Mouse (Mus musculus): ENCODE measurements around the gene Zbtb43.

Zbtb43 gene

GRCm38 (mm10) chr2:33468466-33469097, at the start of gene Zbtb43:
Zbtb43 (minus strand) TSS chr2:33468559.
- peak; percentile 97 for DNase-seq (ENCODE audit: low read depth, low spot score)

DNA sequence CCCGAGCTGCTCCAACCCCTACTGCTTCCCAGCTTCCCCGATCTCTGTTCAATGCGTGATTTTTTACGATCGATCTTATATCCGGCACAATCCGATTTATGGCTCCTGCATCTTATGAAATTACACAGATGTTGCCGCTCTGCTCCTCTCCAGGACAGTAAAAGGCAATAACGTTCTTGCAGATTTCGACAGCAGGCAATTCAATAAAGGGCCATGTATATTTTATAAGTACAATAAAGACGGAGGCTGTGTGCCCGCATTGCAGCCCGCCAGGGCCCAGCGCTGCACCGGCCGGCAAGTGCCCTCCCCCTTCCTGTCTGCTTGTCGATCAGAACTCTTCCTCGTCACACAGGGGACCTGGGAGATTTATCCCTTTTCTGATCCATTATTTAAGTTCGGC, 47.5 kb upstream of the Zbtb43 start:
- DNase-seq (ENCODE audit: low read depth, low spot score) = no peak

DNA sequence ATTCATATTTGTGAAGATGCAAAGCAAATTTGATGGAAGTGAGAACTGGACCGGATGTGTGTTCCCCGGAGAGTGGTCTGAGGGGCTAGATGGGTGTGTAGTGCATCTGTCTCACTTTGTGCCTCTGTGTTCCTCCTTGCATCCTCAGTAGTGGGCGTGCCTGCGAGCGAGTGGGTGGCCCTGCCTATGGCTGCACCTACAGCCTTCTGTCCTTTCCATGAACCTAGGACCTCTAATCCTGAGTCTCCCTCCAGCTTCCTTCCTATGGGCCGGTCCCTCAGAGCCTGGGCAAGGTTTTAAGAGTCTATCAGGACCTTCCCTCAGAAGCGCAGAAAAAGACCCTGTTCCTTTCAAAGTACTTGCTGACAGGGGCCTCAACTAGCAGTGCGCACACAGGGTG, 47.1 kb upstream of the Zbtb43 start:
- DNase-seq (ENCODE audit: low read depth, low spot score) = no peak

DNA sequence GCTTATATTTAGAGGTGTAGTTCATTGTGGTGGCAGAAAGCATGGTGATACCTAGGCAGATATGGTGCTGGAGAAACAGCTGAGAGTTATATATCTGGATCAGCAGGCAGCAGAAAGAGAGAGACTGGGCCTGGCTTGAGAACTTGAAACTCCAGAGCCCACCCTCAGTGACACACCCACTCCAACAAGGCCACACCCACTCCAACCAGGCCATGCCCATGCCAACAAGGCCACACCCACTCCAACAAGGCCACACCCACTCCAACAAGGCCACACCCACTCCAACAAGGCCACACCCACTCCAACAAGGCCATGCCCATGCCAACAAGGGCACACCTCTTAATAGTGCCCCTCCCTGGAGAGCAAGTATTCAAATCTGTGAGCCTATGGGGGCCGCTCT, 42.4 kb upstream of the Zbtb43 start:
- no peak for DNase-seq (ENCODE audit: low read depth, low spot score)

- no peak for DNase-seq (ENCODE audit: low read depth, low spot score)
Measured at GRCm38 (mm10) chr2:33502602-33503001, 34.2 kb upstream of the Zbtb43 start.

- DNase-seq (ENCODE audit: low read depth, low spot score) = no peak
Measured at GRCm38 (mm10) chr2:33498280-33498679, 29.9 kb upstream of the Zbtb43 start.

GRCm38 (mm10) chr2:33495654-33496053, 27.3 kb upstream of the Zbtb43 start:
- peak; percentile 50 for DNase-seq (ENCODE audit: low read depth, low spot score)

GRCm38 (mm10) chr2:33492041-33492440, 23.7 kb upstream of the Zbtb43 start:
- DNase-seq (ENCODE audit: low read depth, low spot score) = no peak

- DNase-seq (ENCODE audit: low read depth, low spot score) = no peak
Measured at GRCm38 (mm10) chr2:33489565-33489964, 21.2 kb upstream of the Zbtb43 start.

- no peak for DNase-seq (ENCODE audit: low read depth, low spot score)
Measured at GRCm38 (mm10) chr2:33487332-33487731, 19.0 kb upstream of the Zbtb43 start.

- DNase-seq (ENCODE audit: low read depth, low spot score) = peak; percentile 59
Measured at GRCm38 (mm10) chr2:33486866-33487265, 18.5 kb upstream of the Zbtb43 start.

DNA sequence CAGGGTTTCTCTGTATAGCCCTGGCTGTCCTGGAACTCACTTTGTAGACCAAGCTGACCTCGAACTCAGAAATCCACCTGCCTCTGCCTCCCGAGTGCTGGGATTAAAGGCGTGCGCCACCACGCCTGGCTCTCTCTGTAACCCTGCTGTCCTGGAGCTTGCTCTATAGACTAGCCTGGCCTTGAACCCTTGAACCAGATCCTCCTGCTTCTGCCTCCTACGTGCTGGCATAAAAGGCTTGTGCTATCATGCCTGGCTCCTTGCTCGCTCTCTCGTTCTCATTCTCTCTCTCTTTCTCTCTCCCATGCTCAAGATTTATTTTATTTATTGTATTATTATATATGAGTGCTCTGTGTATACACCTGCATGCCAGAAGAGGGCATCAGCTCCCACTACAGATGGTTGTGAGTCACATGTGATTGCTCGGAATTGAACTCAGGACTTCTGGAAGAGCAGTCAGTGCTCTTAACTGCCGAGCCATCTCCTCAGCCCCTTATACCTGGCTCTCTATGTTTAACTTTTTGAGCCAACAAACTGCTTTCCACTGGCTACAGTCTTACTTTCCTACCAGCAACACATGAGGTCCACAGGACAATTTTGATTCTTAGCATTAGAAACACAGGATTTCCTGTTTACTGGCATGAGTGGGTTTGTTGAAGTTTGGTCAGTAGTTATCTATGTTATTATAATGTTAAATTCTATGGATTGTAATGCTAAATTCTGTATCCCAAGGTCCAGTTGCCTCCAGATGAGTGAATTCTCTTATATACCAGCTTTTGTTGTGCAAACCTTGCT, 9.8 kb upstream of the Zbtb43 start:
- no peak for DNase-seq (ENCODE audit: low read depth, low spot score)

GRCm38 (mm10) chr2:33475961-33476360, 7.6 kb upstream of the Zbtb43 start:
- DNase-seq (ENCODE audit: low read depth, low spot score) = no peak

- DNase-seq (ENCODE audit: low read depth, low spot score) = peak; percentile 46
Measured at GRCm38 (mm10) chr2:33467546-33468465, 553 bp downstream of the Zbtb43 start.

- no peak for DNase-seq (ENCODE audit: low read depth, low spot score)
Measured at GRCm38 (mm10) chr2:33465966-33466365, 2.4 kb downstream of the Zbtb43 start.

GRCm38 (mm10) chr2:33465215-33465614, 3.1 kb downstream of the Zbtb43 start:
- no peak for DNase-seq (ENCODE audit: low read depth, low spot score)

GRCm38 (mm10) chr2:33462066-33462465, 6.3 kb downstream of the Zbtb43 start:
- no peak for DNase-seq (ENCODE audit: low read depth, low spot score)

DNA sequence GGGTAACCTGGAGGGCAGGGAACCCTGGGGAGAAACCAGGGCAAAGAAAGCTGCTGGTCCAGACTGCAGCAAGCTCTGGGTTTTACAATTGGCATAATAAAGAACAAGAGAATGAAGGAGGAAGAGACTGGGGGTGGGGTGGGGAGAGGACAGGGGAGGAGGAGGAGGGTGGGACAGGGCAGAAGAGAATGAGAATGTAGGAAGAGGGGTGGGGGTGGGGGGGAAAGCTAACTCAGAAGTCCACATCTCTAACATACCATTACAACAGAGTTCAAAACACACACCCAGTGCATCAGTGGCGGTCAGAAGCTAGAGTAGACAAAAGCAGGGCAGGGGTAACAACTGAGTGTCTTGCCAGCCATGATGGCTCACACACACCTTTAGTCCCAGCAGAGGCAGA, 7.3 kb downstream of the Zbtb43 start:
- no peak for DNase-seq (ENCODE audit: low read depth, low spot score)

- no peak for DNase-seq (ENCODE audit: low read depth, low spot score)
Measured at GRCm38 (mm10) chr2:33459660-33460059, 8.7 kb downstream of the Zbtb43 start.

GRCm38 (mm10) chr2:33456696-33457095, 11.7 kb downstream of the Zbtb43 start:
- DNase-seq (ENCODE audit: low read depth, low spot score) = no peak

DNA sequence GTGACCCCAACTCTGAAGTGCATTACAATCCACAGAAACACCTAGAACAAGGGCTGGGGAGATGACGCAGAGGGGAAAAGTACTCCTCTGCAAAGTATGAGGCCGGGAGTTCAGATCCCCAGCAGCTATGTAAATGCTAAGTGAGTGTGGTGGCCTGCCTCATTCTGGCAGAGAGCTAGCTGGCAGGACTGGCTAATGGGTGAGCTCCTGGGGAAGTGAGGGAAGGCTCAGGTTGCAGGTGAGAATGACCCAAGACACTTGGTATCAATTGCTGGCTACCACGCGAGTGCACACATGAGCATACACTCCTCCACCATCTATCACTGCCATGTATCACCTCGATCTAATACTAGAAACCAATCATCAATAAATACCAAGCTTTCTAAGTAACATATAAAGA, 12.1 kb downstream of the Zbtb43 start:
- no peak for DNase-seq (ENCODE audit: low read depth, low spot score)

DNA sequence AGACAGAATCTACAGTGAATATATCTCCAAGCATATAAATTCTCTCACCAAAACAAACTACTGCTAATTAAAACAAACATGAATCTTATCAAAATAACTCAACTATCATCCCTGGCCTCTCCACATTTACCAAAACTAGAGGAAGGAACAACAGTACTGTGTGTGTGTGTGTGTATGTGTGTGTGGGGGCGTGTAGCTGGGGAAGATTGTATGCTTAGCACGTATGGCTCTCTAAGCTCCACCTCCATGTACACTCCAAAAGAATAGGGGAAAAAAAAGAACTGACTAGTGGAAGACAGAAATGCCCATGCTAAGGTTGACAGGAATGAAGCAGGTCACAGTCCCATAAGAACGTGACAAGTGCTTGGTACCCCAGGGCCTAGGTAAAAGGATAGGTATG, 13.0 kb downstream of the Zbtb43 start:
- no peak for DNase-seq (ENCODE audit: low read depth, low spot score)
